Mouse (Mus musculus) forebrain, embryonic 12.5 days (tissue): Measurements from ENCODE around the gene Ankrd44. TPM values are rescaled to one million over a fixed set of nuclear protein-coding genes. Genes with fewer than 3 reads are reported as not detected.

Source experiments
- ATAC-seq: fragments of 200-750 bp; cut with Nextera tagmentation; 2 replicates; pipeline ENCODE4 v1.8.0; 2017; ENCODE audit warnings: moderate TSS enrichment; ENCODE audit not compliant: low FRiP score
- H3K27ac ChIP-seq: fragments of 300-500 bp; sonication (generic); 2 replicates; pipeline ENCODE4 v1.5.1; 2016; ENCODE audit warnings: mild to moderate bottlenecking
- H3K27me3 ChIP-seq: fragments of 300-500 bp; sonication (generic); 2 replicates; pipeline ENCODE4 v1.6.1; 2016; ENCODE audit warnings: mild to moderate bottlenecking
- H3K36me3 ChIP-seq: fragments of 300-500 bp; sonication (generic); replicated peaks from 2 replicates; pipeline ENCODE4 v1.6.1; 2016; ENCODE audit warnings: mild to moderate bottlenecking
- H3K4me1 ChIP-seq: fragments of 300-500 bp; sonication (generic); 2 replicates; pipeline ENCODE4 v1.6.1; 2016
- H3K4me2 ChIP-seq: fragments of 300-500 bp; sonication (generic); 2 replicates; pipeline ENCODE4 v1.6.1; 2016; ENCODE audit warnings: mild to moderate bottlenecking, moderate library complexity
- H3K4me3 ChIP-seq: fragments of 300-500 bp; sonication (generic); replicated peaks from 2 replicates; pipeline ENCODE4 v1.5.1; 2016; ENCODE audit warnings: mild to moderate bottlenecking
- H3K9ac ChIP-seq: fragments of 300-500 bp; sonication (generic); 2 replicates; pipeline ENCODE4 v1.6.1; 2016; ENCODE audit warnings: mild to moderate bottlenecking
- H3K9me3 ChIP-seq: fragments of 300-500 bp; sonication (generic); 2 replicates; pipeline ENCODE4 v1.6.1; 2016
- WGBS: fragments of 180-500 bp; shearing (Covaris S2); methylation state at CpG from one replicate; pipeline ENCODE4 v1.1.7; 2016; 5-methylcytosine and 5-hydroxymethylcytosine counted together
- polyA plus RNA-seq: library from polyadenylated mRNA; unstranded; fragments of >200 nt; fragmentation: Nextera tagmentation; extraction: Ambion mirVana; gene quantifications from 2 replicates; pipeline ENCODE4 v1.2.1, GENCODE M21; 2016

The Ankrd44 gene
- polyA plus RNA-seq, 1 experiment from 2014 or later: 21.6 TPM

- H3K4me3 ChIP-seq: no peak overlapping the region
- no peak overlapping the region for H3K4me2 ChIP-seq
- WGBS: 93% methylated on average over 6 of the region's 6 CpGs
- no peaks in the 10 kb centered on the region for H3K36me3 ChIP-seq
- no peak overlapping the region for H3K9ac ChIP-seq
- H3K27me3 ChIP-seq: no peaks in the 10 kb centered on the region
- 0 out of 2 replicates have a peak, but pooled peaks cover 3% of the 10 kb centered on the region for H3K9me3 ChIP-seq
- H3K27ac ChIP-seq: no peak overlapping the region
- H3K4me1 ChIP-seq: no peaks in the 10 kb centered on the region
- ATAC-seq: no peak
These were observed 209.3 kb downstream of the Ankrd44 start for GRCm38 (mm10) chr1:54716921-54717320.

- H3K4me3 ChIP-seq: no peak overlapping the region
- H3K4me1 ChIP-seq: no peaks in the 10 kb centered on the region
- ATAC-seq: no peak
- no peaks in the 10 kb centered on the region for H3K27me3 ChIP-seq
- H3K9ac ChIP-seq: no peak overlapping the region
- no peaks in the 10 kb centered on the region for H3K36me3 ChIP-seq
- 66% methylated on average over 8 of the region's 8 CpGs for WGBS
- H3K4me2 ChIP-seq: no peak overlapping the region
- H3K9me3 ChIP-seq: 0 out of 2 replicates have a peak, but pooled peaks cover 3% of the 10 kb centered on the region
- H3K27ac ChIP-seq: no peak overlapping the region
These were observed 211.0 kb downstream of the Ankrd44 start for GRCm38 (mm10) chr1:54715061-54715760.

- ATAC-seq: 0 out of 2 replicates have a peak, but pooled peaks have one; percentile 39
- Histone ChIP-seq H3K27me3 (no peaks in the 10 kb centered on the region), H3K36me3 (no peaks in the 10 kb centered on the region), H3K9me3 (0 out of 2 replicates have a peak, but pooled peaks cover 3% of the 10 kb centered on the region), H3K4me1 (no peaks in the 10 kb centered on the region), H3K4me3 (no peak overlapping the region), H3K9ac (no peak overlapping the region), H3K4me2 (no peak overlapping the region), H3K27ac (no peak overlapping the region)
- 44% methylated on average over 11 of the region's 11 CpGs for WGBS
These were observed 212.7 kb downstream of the Ankrd44 start for GRCm38 (mm10) chr1:54713231-54714173.

- ATAC-seq: no peak
- Histone ChIP-seq H3K4me1 (peaks cover 13% of the 10 kb centered on the region), H3K9ac (no peak overlapping the region), H3K4me2 (no peak overlapping the region), H3K9me3 (0 out of 2 replicates have a peak, but pooled peaks cover 3% of the 10 kb centered on the region), H3K36me3 (no peaks in the 10 kb centered on the region), H3K27ac (no peak overlapping the region), H3K27me3 (no peaks in the 10 kb centered on the region), H3K4me3 (no peak overlapping the region)
- WGBS: 96% methylated on average over 3 of the region's 3 CpGs
These were observed 214.6 kb downstream of the Ankrd44 start for GRCm38 (mm10) chr1:54711568-54711967.

GRCm38 (mm10) chr1:54710550-54710949 is 215.6 kb downstream of the Ankrd44 start:
- Histone ChIP-seq H3K9ac (no peak overlapping the region), H3K4me2 (no peak overlapping the region)
- WGBS: 83% methylated on average over 1 of the region's 1 CpGs

GRCm38 (mm10) chr1:54707888-54708565 is 218.2 kb downstream of the Ankrd44 start:
- WGBS: 63% methylated on average over 8 of the region's 8 CpGs
- H3K4me3 ChIP-seq: no peak overlapping the region
- no peaks in the 10 kb centered on the region for H3K36me3 ChIP-seq
- H3K27me3 ChIP-seq: no peaks in the 10 kb centered on the region
- peak; percentile 57 for ATAC-seq
- no peak overlapping the region for H3K4me2 ChIP-seq
- H3K4me1 ChIP-seq: peaks cover 13% of the 10 kb centered on the region
- H3K9ac ChIP-seq: no peak overlapping the region
- peak overlapping the region; percentile 72 for H3K27ac ChIP-seq
- H3K9me3 ChIP-seq: 0 out of 2 replicates have a peak, but pooled peaks cover 3% of the 10 kb centered on the region

More at GRCm38 (mm10) chr1:54710550-54710949, 215.6 kb downstream of the Ankrd44 start:
- peaks cover 13% of the 10 kb centered on the region for H3K4me1 ChIP-seq
- H3K36me3 ChIP-seq: no peaks in the 10 kb centered on the region
- ATAC-seq: no peak
- 0 out of 2 replicates have a peak, but pooled peaks cover 3% of the 10 kb centered on the region for H3K9me3 ChIP-seq
- H3K27me3 ChIP-seq: no peaks in the 10 kb centered on the region
- H3K27ac ChIP-seq: no peak overlapping the region; the same call in 1 of the 2 replicates
- H3K4me3 ChIP-seq: no peak overlapping the region

- WGBS: 45% methylated on average over 10 of the region's 10 CpGs
- Histone ChIP-seq H3K36me3 (no peaks in the 10 kb centered on the region), H3K9ac (no peak overlapping the region), H3K4me1 (peaks cover 13% of the 10 kb centered on the region), H3K9me3 (0 out of 2 replicates have a peak, but pooled peaks cover 1% of the 10 kb centered on the region), H3K27ac (peak overlapping the region; percentile 72), H3K4me2 (no peak overlapping the region; the same call in 1 of the 2 replicates), H3K27me3 (no peaks in the 10 kb centered on the region), H3K4me3 (no peak overlapping the region)
- ATAC-seq: peak; percentile 82
These were observed 218.9 kb downstream of the Ankrd44 start for GRCm38 (mm10) chr1:54707036-54707887.

GRCm38 (mm10) chr1:54706621-54707020 is 219.6 kb downstream of the Ankrd44 start:
- H3K9ac ChIP-seq: no peak overlapping the region
- H3K4me2 ChIP-seq: no peak overlapping the region; the same call in 1 of the 2 replicates
- H3K36me3 ChIP-seq: no peaks in the 10 kb centered on the region
- WGBS: 25% methylated on average over 3 of the region's 3 CpGs
- H3K4me1 ChIP-seq: peaks cover 13% of the 10 kb centered on the region
- H3K27me3 ChIP-seq: no peaks in the 10 kb centered on the region
- peak overlapping the region; percentile 72 for H3K27ac ChIP-seq
- peak; percentile 6; the same call in 1 of the 2 replicates for ATAC-seq
- no peaks in the 10 kb centered on the region for H3K9me3 ChIP-seq
- no peak overlapping the region for H3K4me3 ChIP-seq

- Histone ChIP-seq H3K4me3 (no peak overlapping the region), H3K4me1 (peaks cover 13% of the 10 kb centered on the region), H3K9me3 (no peaks in the 10 kb centered on the region), H3K4me2 (no peak overlapping the region), H3K27me3 (0 out of 2 replicates have a peak, but pooled peaks cover 4% of the 10 kb centered on the region), H3K27ac (no peak overlapping the region), H3K9ac (no peak overlapping the region), H3K36me3 (no peaks in the 10 kb centered on the region)
- WGBS: 43% methylated on average over 1 of the region's 1 CpGs
- ATAC-seq: no peak; the same call in 1 of the 2 replicates
These were observed 222.7 kb downstream of the Ankrd44 start for GRCm38 (mm10) chr1:54703466-54703865.

- 0 out of 2 replicates have a peak, but pooled peaks cover 4% of the 10 kb centered on the region for H3K27me3 ChIP-seq
- H3K36me3 ChIP-seq: no peaks in the 10 kb centered on the region
- H3K4me1 ChIP-seq: peaks cover 13% of the 10 kb centered on the region
- H3K9me3 ChIP-seq: no peaks in the 10 kb centered on the region
- no peak overlapping the region for H3K4me2 ChIP-seq
- no peak overlapping the region for H3K9ac ChIP-seq
- H3K27ac ChIP-seq: no peak overlapping the region
- H3K4me3 ChIP-seq: no peak overlapping the region
- ATAC-seq: no peak
These were observed 223.3 kb downstream of the Ankrd44 start for GRCm38 (mm10) chr1:54702918-54703317.

- H3K27me3 ChIP-seq: 0 out of 2 replicates have a peak, but pooled peaks cover 3% of the 10 kb centered on the region
- H3K27ac ChIP-seq: no peak overlapping the region
- H3K4me2 ChIP-seq: no peak overlapping the region
- no peak overlapping the region for H3K4me3 ChIP-seq
- ATAC-seq: no peak
- H3K9ac ChIP-seq: no peak overlapping the region
- no peaks in the 10 kb centered on the region for H3K4me1 ChIP-seq
- 93% methylated on average over 3 of the region's 3 CpGs for WGBS
- no peaks in the 10 kb centered on the region for H3K9me3 ChIP-seq
- H3K36me3 ChIP-seq: no peaks in the 10 kb centered on the region
These were observed 230.8 kb downstream of the Ankrd44 start for GRCm38 (mm10) chr1:54695396-54695795.
